Mouse (Mus musculus) hindbrain, embryonic 16.5 days (tissue): ENCODE data around the gene Rgs6. TPM values are rescaled to one million over a fixed set of nuclear protein-coding genes. Genes with fewer than 3 reads are reported as not detected.

ENCODE experiments used
- ATAC-seq: fragments of 200-750 bp; cut with Nextera tagmentation; 2 replicates; pipeline ENCODE4 v1.8.0; 2017; ENCODE audit warnings: moderate TSS enrichment, moderate library complexity
- H3K27ac ChIP-seq: fragments of 300-500 bp; sonication (generic); 2 replicates; pipeline ENCODE4 v1.5.1; 2014; ENCODE audit warnings: low read depth, mild to moderate bottlenecking, control low read depth, low read length, moderate library complexity
- H3K27me3 ChIP-seq: fragments of 300-500 bp; sonication (generic); replicated peaks from 2 replicates; pipeline ENCODE4 v1.6.1; 2014; ENCODE audit warnings: low read length; ENCODE audit not compliant: control insufficient read depth, insufficient read depth
- H3K36me3 ChIP-seq: fragments of 300-500 bp; sonication (generic); 2 replicates; pipeline ENCODE4 v1.6.1; 2014; ENCODE audit warnings: mild to moderate bottlenecking, low read length, moderate library complexity, mixed read lengths; ENCODE audit not compliant: control insufficient read depth, insufficient read depth
- H3K4me1 ChIP-seq: fragments of 300-500 bp; sonication (generic); 2 replicates; pipeline ENCODE4 v1.6.1; 2014; ENCODE audit warnings: low read depth, low read length; ENCODE audit not compliant: control insufficient read depth, insufficient read depth
- H3K4me2 ChIP-seq: fragments of 300-500 bp; sonication (generic); 2 replicates; pipeline ENCODE4 v1.6.1; 2014; ENCODE audit warnings: mild to moderate bottlenecking, low read length, control low read depth, moderate library complexity
- H3K4me3 ChIP-seq: fragments of 300-500 bp; sonication (generic); 2 replicates; pipeline ENCODE4 v1.5.1; 2014; ENCODE audit warnings: mild to moderate bottlenecking, low read length, control low read depth, moderate library complexity
- H3K9ac ChIP-seq: fragments of 300-500 bp; sonication (generic); 2 replicates; pipeline ENCODE4 v1.6.1; 2014; ENCODE audit warnings: low read depth, mild to moderate bottlenecking, control low read depth, low read length, moderate library complexity
- H3K9me3 ChIP-seq: fragments of 300-500 bp; sonication (generic); 2 replicates; pipeline ENCODE4 v1.6.1; 2014; ENCODE audit warnings: mild to moderate bottlenecking, low read length, moderate library complexity; ENCODE audit not compliant: control insufficient read depth
- WGBS: fragments of 180-500 bp; shearing (Covaris S2); extraction: QIAGEN DNeasy Blood & Tissue Kit; methylation state at CpG from one replicate; pipeline ENCODE4 v1.1.7; 2014; 5-methylcytosine and 5-hydroxymethylcytosine counted together
- polyA plus RNA-seq: library from polyadenylated mRNA; unstranded; fragments of >200 nt; fragmentation: Nextera tagmentation; extraction: Ambion mirVana; gene quantifications from 2 replicates; pipeline ENCODE4 v1.2.1, GENCODE M21; 2015

Gene Rgs6
- polyA plus RNA-seq, 1 experiment from 2014 or later, result 10.1 TPM

- no peak overlapping the region for H3K4me3 ChIP-seq
- H3K4me2 ChIP-seq, result no peak overlapping the region
- WGBS, result 89% methylated on average over 4 of the region's 4 CpGs
- no peak for ATAC-seq
- H3K9me3 ChIP-seq, result peaks cover 2% of the 10 kb centered on the region; the same call in 1 of the 2 replicates
- H3K27me3 ChIP-seq, result no peaks in the 10 kb centered on the region
- no peak overlapping the region for H3K27ac ChIP-seq
- no peaks in the 10 kb centered on the region for H3K4me1 ChIP-seq
- no peaks in the 10 kb centered on the region for H3K36me3 ChIP-seq
- no peak overlapping the region for H3K9ac ChIP-seq
Observed at GRCm38 (mm10) chr12:83011056-83011565, 423.0 kb downstream of the Rgs6 start.

GRCm38 (mm10) chr12:83013918-83014691 is 426.0 kb downstream of the Rgs6 start:
- H3K36me3 ChIP-seq, result no peaks in the 10 kb centered on the region
- ATAC-seq, result no peak
- no peak overlapping the region for H3K9ac ChIP-seq
- H3K9me3 ChIP-seq, result peaks cover 2% of the 10 kb centered on the region; the same call in 1 of the 2 replicates
- no peak overlapping the region for H3K4me2 ChIP-seq
- H3K4me3 ChIP-seq, result no peak overlapping the region
- WGBS, result 75% methylated on average over 4 of the region's 4 CpGs
- H3K27ac ChIP-seq, result no peak overlapping the region
- no peaks in the 10 kb centered on the region for H3K27me3 ChIP-seq
- no peaks in the 10 kb centered on the region for H3K4me1 ChIP-seq

GRCm38 (mm10) chr12:83014848-83015247 is 426.8 kb downstream of the Rgs6 start:
- H3K9ac ChIP-seq, result no peak overlapping the region
- no peak overlapping the region for H3K27ac ChIP-seq
- WGBS, result 27% methylated on average over 2 of the region's 2 CpGs
- ATAC-seq, result no peak
- no peaks in the 10 kb centered on the region for H3K27me3 ChIP-seq
- peaks cover 2% of the 10 kb centered on the region; the same call in 1 of the 2 replicates for H3K9me3 ChIP-seq
- no peak overlapping the region for H3K4me2 ChIP-seq
- H3K4me3 ChIP-seq, result no peak overlapping the region
- no peaks in the 10 kb centered on the region for H3K36me3 ChIP-seq
- H3K4me1 ChIP-seq, result no peaks in the 10 kb centered on the region

- Histone ChIP-seq H3K9me3 (peaks cover 2% of the 10 kb centered on the region; the same call in 1 of the 2 replicates), H3K9ac (no peak overlapping the region), H3K4me2 (no peak overlapping the region), H3K27ac (no peak overlapping the region), H3K36me3 (no peaks in the 10 kb centered on the region), H3K4me1 (no peaks in the 10 kb centered on the region), H3K27me3 (no peaks in the 10 kb centered on the region), H3K4me3 (no peak overlapping the region)
- WGBS, result 71% methylated on average over 5 of the region's 5 CpGs
- no peak for ATAC-seq
Observed at GRCm38 (mm10) chr12:83015366-83015765, 427.3 kb downstream of the Rgs6 start.

- ATAC-seq, result no peak
- Histone ChIP-seq H3K27ac (no peak overlapping the region), H3K4me3 (no peak overlapping the region), H3K9me3 (peaks cover 1% of the 10 kb centered on the region; the same call in 1 of the 2 replicates), H3K4me2 (no peak overlapping the region), H3K36me3 (no peaks in the 10 kb centered on the region), H3K27me3 (no peaks in the 10 kb centered on the region), H3K9ac (no peak overlapping the region), H3K4me1 (no peaks in the 10 kb centered on the region)
- 82% methylated on average over 6 of the region's 6 CpGs for WGBS
Observed at GRCm38 (mm10) chr12:83016486-83016885, 428.4 kb downstream of the Rgs6 start.

GRCm38 (mm10) chr12:83018005-83018404 is 429.9 kb downstream of the Rgs6 start:
- no peaks in the 10 kb centered on the region for H3K36me3 ChIP-seq
- H3K27ac ChIP-seq, result no peak overlapping the region
- peak overlapping the region; percentile 22; the same call in 1 of the 2 replicates for H3K9ac ChIP-seq
- H3K9me3 ChIP-seq, result no peaks in the 10 kb centered on the region
- H3K4me3 ChIP-seq, result no peak overlapping the region
- H3K27me3 ChIP-seq, result no peaks in the 10 kb centered on the region
- WGBS, result 4% methylated on average over 3 of the region's 3 CpGs
- ATAC-seq, result peak; percentile 56; the same call in 1 of the 2 replicates
- no peaks in the 10 kb centered on the region for H3K4me1 ChIP-seq
- H3K4me2 ChIP-seq, result no peak overlapping the region

GRCm38 (mm10) chr12:83026985-83027384 is 438.9 kb downstream of the Rgs6 start:
- Histone ChIP-seq H3K27ac (no peak overlapping the region), H3K9me3 (no peaks in the 10 kb centered on the region), H3K4me1 (no peaks in the 10 kb centered on the region; the same call in 1 of the 2 replicates), H3K36me3 (no peaks in the 10 kb centered on the region), H3K9ac (no peak overlapping the region), H3K4me2 (no peak overlapping the region), H3K27me3 (no peaks in the 10 kb centered on the region), H3K4me3 (no peak overlapping the region)
- WGBS, result 44% methylated on average over 3 of the region's 3 CpGs
- no peak for ATAC-seq

- H3K27me3 ChIP-seq, result no peaks in the 10 kb centered on the region
- H3K4me2 ChIP-seq, result no peak overlapping the region
- no peak overlapping the region for H3K27ac ChIP-seq
- WGBS, result 53% methylated on average over 7 of the region's 7 CpGs
- ATAC-seq, result peak; percentile 60; the same call in 1 of the 2 replicates
- no peak overlapping the region; the same call in 1 of the 2 replicates for H3K9ac ChIP-seq
- H3K9me3 ChIP-seq, result no peaks in the 10 kb centered on the region
- no peak overlapping the region for H3K4me3 ChIP-seq
- peaks cover 11% of the 10 kb centered on the region for H3K4me1 ChIP-seq
- H3K36me3 ChIP-seq, result no peaks in the 10 kb centered on the region
Observed at GRCm38 (mm10) chr12:83033171-83033835, 445.2 kb downstream of the Rgs6 start.
